Mouse (Mus musculus) layer of hippocampus, postnatal 25 days (tissue): ENCODE data around the gene 1110057P08Rik. TPM values are rescaled to one million over a fixed set of nuclear protein-coding genes. Genes with fewer than 3 reads are reported as not detected.
"Not testable (repeated sequence)": the region's sequence is repeated elsewhere in the genome, so short reads cannot be mapped to it uniquely, and the experiment has no call there.

Experiments
- DNase-seq, 2 experiments: peaks; one replicate each; pipeline ENCODE4 v3.0.0; 2022; ENCODE audit warnings: mixed read lengths in 2 of 2, low spot score in 1 of 2; ENCODE audit errors: extremely low spot score in 1 of 2
- total RNA-seq, 2 experiments: library from RNA; stranded (reverse); gene quantifications; 2 replicates each; pipeline ENCODE4 v1.2.3; 2021

The 1110057P08Rik gene
- not detected for total RNA-seq

GRCm38 (mm10) chr16:89174435-89174834 is at the start of gene 1110057P08Rik:
Gene 1110057P08Rik (plus strand): TSS chr16:89174735.
- no peak for DNase-seq

DNA sequence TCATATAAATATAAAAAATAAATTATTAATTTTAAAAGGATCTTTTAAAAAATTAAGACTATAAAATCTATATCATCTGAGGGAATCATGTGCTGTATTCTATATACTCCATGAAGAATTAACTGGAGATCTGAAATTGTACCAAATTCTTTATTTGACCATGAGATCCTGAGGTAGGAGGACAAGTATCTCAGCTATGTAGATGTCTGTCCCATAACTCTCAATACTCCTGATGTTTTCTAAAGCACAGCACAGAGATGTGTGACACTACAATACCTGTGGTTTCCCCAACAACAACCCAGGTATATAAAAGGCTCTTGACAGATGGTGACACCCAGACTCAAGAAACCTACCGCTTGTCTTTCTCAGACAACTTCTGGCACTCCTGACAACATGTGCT is 34.0 kb upstream of the 1110057P08Rik start, which contains the start of gene Gm6358:
TSS of gene Gm6358 (plus strand) at position 301 of the 400 bp plus-strand sequence.
- DNase-seq: no peak

- DNase-seq: no peak
These were observed 23.7 kb upstream of the 1110057P08Rik start, which contains the start of gene Gm10061 for GRCm38 (mm10) chr16:89150786-89151185. Gene Gm10061 (plus strand): TSS chr16:89151086.

DNA sequence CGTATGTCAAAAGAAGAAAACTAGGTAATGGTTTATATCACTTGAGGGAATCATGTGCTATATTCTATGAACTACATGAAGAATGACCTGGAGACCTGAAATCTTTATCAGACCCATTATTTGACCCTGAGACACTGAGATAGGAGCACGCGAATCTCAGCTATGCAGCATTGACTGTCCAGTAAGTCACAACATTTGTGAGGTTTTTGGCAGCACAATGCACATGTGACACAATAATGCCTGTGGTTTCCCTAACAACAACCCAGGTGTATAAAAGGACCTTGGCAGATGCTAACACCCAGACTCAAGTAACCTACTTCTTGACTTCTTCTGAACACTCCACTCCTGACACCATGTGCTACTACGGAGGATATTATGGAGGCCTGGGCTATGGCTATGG is 16.9 kb upstream of the 1110057P08Rik start, which contains the start of gene Gm9789:
TSS of gene Gm9789 (plus strand) at position 301 of the 400 bp plus-strand sequence.
- DNase-seq: no peak

GRCm38 (mm10) chr16:89169190-89169589 is 5.3 kb upstream of the 1110057P08Rik start, which contains the start of gene Gm7735:
Gene Gm7735 (plus strand): TSS chr16:89169490.
- DNase-seq: not testable (repeated sequence)

DNA sequence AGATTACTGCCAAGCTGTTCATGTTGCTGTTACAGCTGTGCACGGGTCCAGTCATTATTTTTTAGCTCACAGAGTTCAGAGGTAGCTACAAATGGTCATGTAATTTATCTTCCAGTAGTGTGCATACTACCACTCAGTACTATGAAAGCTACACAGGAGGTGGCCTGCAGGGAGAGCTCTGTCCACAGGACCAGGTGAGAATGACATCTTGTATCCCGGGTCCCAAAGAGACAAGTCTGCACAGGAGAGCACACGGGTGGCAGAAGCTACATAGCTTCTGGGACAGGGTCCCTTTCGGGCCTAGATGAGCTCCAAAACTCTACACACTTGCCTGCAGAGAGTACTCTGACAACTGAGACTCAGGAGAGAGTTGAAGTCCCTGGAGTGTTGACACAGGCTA is 14.1 kb downstream of the 1110057P08Rik start:
- no peak for DNase-seq

GRCm38 (mm10) chr16:89205561-89205960 is 31.0 kb downstream of the 1110057P08Rik start, which contains the start of gene Krtap20-2:
Gene Krtap20-2 (plus strand): TSS chr16:89205861.
- DNase-seq: no peak

Other genes starting within 250 kb of the 1110057P08Rik start
- not detected for gene Krtap19-9b, start 242.5 kb upstream of the 1110057P08Rik start, total RNA-seq
- gene Krtap16-3, start 211.9 kb upstream of the 1110057P08Rik start, total RNA-seq: not detected
- gene Krtap22-2, start 164.0 kb upstream of the 1110057P08Rik start, total RNA-seq: not detected
- gene Gm10229, start 159.5 kb upstream of the 1110057P08Rik start, total RNA-seq: not detected
- not detected for gene Krtap6-1, start 143.0 kb upstream of the 1110057P08Rik start, total RNA-seq
- gene Gm10228, start 133.3 kb upstream of the 1110057P08Rik start, total RNA-seq: not detected
- gene Krtap6-5, start 126.9 kb upstream of the 1110057P08Rik start, total RNA-seq: not detected
- gene 1110025L11Rik, start 110.7 kb upstream of the 1110057P08Rik start, total RNA-seq: not detected
- not detected for gene Krtap6-3, start 90.7 kb upstream of the 1110057P08Rik start, total RNA-seq
- gene Gm6358, start 33.9 kb upstream of the 1110057P08Rik start, total RNA-seq: not detected
- gene Gm10061, start 23.6 kb upstream of the 1110057P08Rik start, total RNA-seq: not detected
- gene Gm9789, start 16.8 kb upstream of the 1110057P08Rik start, total RNA-seq: not detected
- gene Gm7735, start 5.2 kb upstream of the 1110057P08Rik start, total RNA-seq: not detected
- not detected for gene Krtap20-2, start 31.1 kb downstream of the 1110057P08Rik start, total RNA-seq
- gene Krtap21-1, start 229.1 kb downstream of the 1110057P08Rik start, total RNA-seq: not detected
- gene Krtap6-2, start 245.4 kb downstream of the 1110057P08Rik start, total RNA-seq: not detected